Mouse (Mus musculus): ENCODE data around the gene Jak1. TPM values are rescaled to one million over a fixed set of nuclear protein-coding genes. Genes with fewer than 3 reads are reported as not detected.

Gene Jak1
- polyA plus RNA-seq, 1 experiment from 2014 or later = 61.3 TPM

- no peaks in the 10 kb centered on the region for H3K27me3 ChIP-seq (ENCODE audit: control insufficient read depth, insufficient read depth, low read length)
- WGBS = 82% methylated on average over 2 of the region's 2 CpGs
- no peaks in the 10 kb centered on the region for H3K4me1 ChIP-seq (ENCODE audit: control insufficient read depth, insufficient read depth, low read length)
- H3K9ac ChIP-seq (ENCODE audit: low read length) = no peak overlapping the region
- H3K4me3 ChIP-seq (ENCODE audit: low read depth, low read length) = no peak overlapping the region
- H3K36me3 ChIP-seq (ENCODE audit: control insufficient read depth, insufficient read depth, low read length) = no peaks in the 10 kb centered on the region
- H3K27ac ChIP-seq (ENCODE audit: low read depth, low read length) = no peak overlapping the region
- no peaks in the 10 kb centered on the region for H3K9me3 ChIP-seq (ENCODE audit: control insufficient read depth, low read length)
- no peak overlapping the region for H3K4me2 ChIP-seq (ENCODE audit: low read depth)
- DNase-seq (ENCODE audit: low spot score) = no peak
- no peak for ATAC-seq (ENCODE audit: insufficient read depth, low FRiP score, low TSS enrichment)
These were observed 48.0 kb downstream of the Jak1 start for GRCm38 (mm10) chr4:101217026-101217540.

- no peaks in the 10 kb centered on the region for H3K4me1 ChIP-seq (ENCODE audit: control insufficient read depth, insufficient read depth, low read length)
- WGBS = 93% methylated on average over 4 of the region's 4 CpGs
- no peak overlapping the region for H3K27ac ChIP-seq (ENCODE audit: low read depth, low read length)
These were observed 48.8 kb downstream of the Jak1 start for GRCm38 (mm10) chr4:101216286-101216685.

GRCm38 (mm10) chr4:101213477-101213876 lies 51.6 kb downstream of the Jak1 start:
- no peak for DNase-seq (ENCODE audit: low spot score)
- 91% methylated on average over 2 of the region's 2 CpGs for WGBS
- no peaks in the 10 kb centered on the region for H3K36me3 ChIP-seq (ENCODE audit: control insufficient read depth, insufficient read depth, low read length)
- H3K4me1 ChIP-seq (ENCODE audit: control insufficient read depth, insufficient read depth, low read length) = no peaks in the 10 kb centered on the region
- no peak for ATAC-seq (ENCODE audit: insufficient read depth, low FRiP score, low TSS enrichment)
- H3K4me2 ChIP-seq (ENCODE audit: low read depth) = no peak overlapping the region
- no peaks in the 10 kb centered on the region for H3K27me3 ChIP-seq (ENCODE audit: control insufficient read depth, insufficient read depth, low read length)
- no peak overlapping the region for H3K9ac ChIP-seq (ENCODE audit: low read length)
- no peaks in the 10 kb centered on the region for H3K9me3 ChIP-seq (ENCODE audit: control insufficient read depth, low read length)
- no peak overlapping the region for H3K4me3 ChIP-seq (ENCODE audit: low read depth, low read length)
- no peak overlapping the region for H3K27ac ChIP-seq (ENCODE audit: low read depth, low read length)

More at GRCm38 (mm10) chr4:101216286-101216685, 48.8 kb downstream of the Jak1 start:
- no peak for ATAC-seq (ENCODE audit: insufficient read depth, low FRiP score, low TSS enrichment)
- no peaks in the 10 kb centered on the region for H3K27me3 ChIP-seq (ENCODE audit: control insufficient read depth, insufficient read depth, low read length)
- no peaks in the 10 kb centered on the region for H3K36me3 ChIP-seq (ENCODE audit: control insufficient read depth, insufficient read depth, low read length)
- no peaks in the 10 kb centered on the region for H3K9me3 ChIP-seq (ENCODE audit: control insufficient read depth, low read length)
- no peak overlapping the region for H3K4me3 ChIP-seq (ENCODE audit: low read depth, low read length)
- no peak for DNase-seq (ENCODE audit: low spot score)
- no peak overlapping the region for H3K9ac ChIP-seq (ENCODE audit: low read length)
- no peak overlapping the region for H3K4me2 ChIP-seq (ENCODE audit: low read depth)

DNA sequence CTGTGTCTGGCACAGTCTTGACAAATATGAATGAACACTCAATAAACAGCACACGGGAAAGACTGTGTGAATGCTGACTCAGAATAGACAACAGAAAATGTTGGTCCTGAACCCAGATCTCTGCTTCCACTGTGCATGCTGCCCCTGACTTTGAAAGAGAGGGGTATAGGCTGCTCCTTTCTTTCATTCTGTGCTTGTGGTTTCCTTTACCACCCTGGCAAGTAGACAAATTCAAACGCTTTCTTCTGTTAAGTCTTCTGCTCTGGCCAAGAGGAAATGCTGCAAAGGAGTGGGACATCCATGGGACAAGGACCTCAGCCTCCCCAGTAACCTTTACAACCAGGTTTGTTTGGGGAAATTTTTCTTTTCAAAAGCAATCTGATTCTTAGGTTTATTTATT lies 57.6 kb downstream of the Jak1 start:
- Histone ChIP-seq H3K9ac (ENCODE audit: low read length) (no peak overlapping the region), H3K36me3 (ENCODE audit: control insufficient read depth, insufficient read depth, low read length) (no peaks in the 10 kb centered on the region)
- 77% methylated on average over 2 of the region's 2 CpGs for WGBS

GRCm38 (mm10) chr4:101203518-101203917 lies 61.6 kb downstream of the Jak1 start:
- no peak for DNase-seq (ENCODE audit: low spot score)
- no peaks in the 10 kb centered on the region for H3K36me3 ChIP-seq (ENCODE audit: control insufficient read depth, insufficient read depth, low read length)
- H3K4me1 ChIP-seq (ENCODE audit: control insufficient read depth, insufficient read depth, low read length) = no peaks in the 10 kb centered on the region
- no peak overlapping the region for H3K4me3 ChIP-seq (ENCODE audit: low read depth, low read length)
- no peak overlapping the region for H3K9ac ChIP-seq (ENCODE audit: low read length)
- WGBS = 94% methylated on average over 1 of the region's 1 CpGs
- ATAC-seq (ENCODE audit: insufficient read depth, low FRiP score, low TSS enrichment) = no peak
- H3K4me2 ChIP-seq (ENCODE audit: low read depth) = no peak overlapping the region
- H3K9me3 ChIP-seq (ENCODE audit: control insufficient read depth, low read length) = no peaks in the 10 kb centered on the region
- H3K27me3 ChIP-seq (ENCODE audit: control insufficient read depth, insufficient read depth, low read length) = no peaks in the 10 kb centered on the region
- H3K27ac ChIP-seq (ENCODE audit: low read depth, low read length) = no peak overlapping the region

More for the DNA sequence above, 57.6 kb downstream of the Jak1 start:
- DNase-seq (ENCODE audit: low spot score) (no peak), ATAC-seq (ENCODE audit: insufficient read depth, low FRiP score, low TSS enrichment) (no peak)
- no peaks in the 10 kb centered on the region for H3K9me3 ChIP-seq (ENCODE audit: control insufficient read depth, low read length)
- H3K4me2 ChIP-seq (ENCODE audit: low read depth) = no peak overlapping the region
- H3K27ac ChIP-seq (ENCODE audit: low read depth, low read length) = no peak overlapping the region
- H3K27me3 ChIP-seq (ENCODE audit: control insufficient read depth, insufficient read depth, low read length) = no peaks in the 10 kb centered on the region
- H3K4me3 ChIP-seq (ENCODE audit: low read depth, low read length) = no peak overlapping the region
- no peaks in the 10 kb centered on the region for H3K4me1 ChIP-seq (ENCODE audit: control insufficient read depth, insufficient read depth, low read length)

DNA sequence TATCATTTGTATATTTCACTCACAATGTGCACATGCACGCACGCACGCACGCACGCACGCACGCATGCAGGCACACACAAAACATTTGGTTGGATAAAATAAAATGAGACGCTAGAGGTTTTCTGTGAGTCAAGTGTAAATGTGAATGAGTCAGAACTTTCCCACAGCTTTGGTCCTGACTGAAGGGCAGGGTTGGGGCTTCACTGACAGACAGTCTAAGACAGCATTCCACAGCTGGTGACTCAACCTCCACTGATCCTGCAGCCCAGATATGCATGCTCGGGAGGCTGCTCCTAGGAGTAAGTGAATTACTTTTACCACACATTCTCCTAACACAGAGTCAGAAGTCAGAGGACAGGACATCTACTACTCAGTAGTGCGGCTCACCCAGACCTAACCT lies 62.5 kb downstream of the Jak1 start:
- 96% methylated on average over 10 of the region's 10 CpGs for WGBS
- Histone ChIP-seq H3K9me3 (ENCODE audit: control insufficient read depth, low read length) (no peaks in the 10 kb centered on the region), H3K27ac (ENCODE audit: low read depth, low read length) (no peak overlapping the region)

DNA sequence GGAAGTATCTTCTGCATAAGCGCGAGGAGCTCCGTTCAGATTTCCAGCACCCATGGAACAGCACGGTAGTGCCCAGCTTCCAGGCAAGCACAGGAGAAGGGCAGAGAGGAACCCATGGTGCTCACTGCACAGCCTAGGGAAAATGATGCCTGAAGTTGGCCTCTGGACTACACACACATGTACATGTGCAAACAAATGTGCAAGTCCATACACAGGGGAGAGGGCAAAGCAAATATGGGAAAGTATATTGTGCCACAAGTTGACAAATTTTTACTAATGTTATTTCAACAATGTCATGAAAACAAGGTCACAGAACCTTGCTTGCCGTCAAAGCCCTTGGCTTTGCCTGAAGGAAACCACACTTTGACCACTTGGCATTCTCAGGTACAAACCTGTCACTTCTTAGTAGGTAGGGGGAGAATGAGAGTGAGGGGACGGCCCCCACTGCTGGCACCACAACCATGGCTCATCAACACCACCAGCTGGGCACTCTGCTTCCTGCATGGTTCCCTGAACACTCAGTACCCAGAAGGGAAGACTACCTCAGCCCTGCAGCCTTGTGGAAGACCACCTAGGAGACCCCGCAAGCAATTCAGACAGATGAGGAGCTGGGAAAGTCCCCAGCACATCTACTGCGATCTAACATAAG lies 65.5 kb downstream of the Jak1 start:
- ATAC-seq (ENCODE audit: insufficient read depth, low FRiP score, low TSS enrichment) = no peak
- no peaks in the 10 kb centered on the region for H3K9me3 ChIP-seq (ENCODE audit: control insufficient read depth, low read length)
- WGBS = 91% methylated on average over 8 of the region's 8 CpGs
- H3K27me3 ChIP-seq (ENCODE audit: control insufficient read depth, insufficient read depth, low read length) = no peaks in the 10 kb centered on the region
- no peak overlapping the region for H3K27ac ChIP-seq (ENCODE audit: low read depth, low read length)
- no peaks in the 10 kb centered on the region for H3K36me3 ChIP-seq (ENCODE audit: control insufficient read depth, insufficient read depth, low read length)
- H3K9ac ChIP-seq (ENCODE audit: low read length) = no peak overlapping the region
- no peak overlapping the region for H3K4me3 ChIP-seq (ENCODE audit: low read depth, low read length)
- H3K4me1 ChIP-seq (ENCODE audit: control insufficient read depth, insufficient read depth, low read length) = no peaks in the 10 kb centered on the region
- no peak for DNase-seq (ENCODE audit: low spot score)
- no peak overlapping the region for H3K4me2 ChIP-seq (ENCODE audit: low read depth)

More for the DNA sequence above, 62.5 kb downstream of the Jak1 start:
- H3K27me3 ChIP-seq (ENCODE audit: control insufficient read depth, insufficient read depth, low read length) = no peaks in the 10 kb centered on the region
- ATAC-seq (ENCODE audit: insufficient read depth, low FRiP score, low TSS enrichment) = no peak
- H3K4me3 ChIP-seq (ENCODE audit: low read depth, low read length) = no peak overlapping the region
- no peak for DNase-seq (ENCODE audit: low spot score)
- no peak overlapping the region for H3K4me2 ChIP-seq (ENCODE audit: low read depth)
- H3K9ac ChIP-seq (ENCODE audit: low read length) = no peak overlapping the region
- H3K36me3 ChIP-seq (ENCODE audit: control insufficient read depth, insufficient read depth, low read length) = no peaks in the 10 kb centered on the region
- no peaks in the 10 kb centered on the region for H3K4me1 ChIP-seq (ENCODE audit: control insufficient read depth, insufficient read depth, low read length)

- Histone ChIP-seq H3K9ac (ENCODE audit: low read length) (no peak overlapping the region), H3K4me2 (ENCODE audit: low read depth) (no peak overlapping the region), H3K4me1 (ENCODE audit: control insufficient read depth, insufficient read depth, low read length) (no peaks in the 10 kb centered on the region), H3K27ac (ENCODE audit: low read depth, low read length) (no peak overlapping the region), H3K9me3 (ENCODE audit: control insufficient read depth, low read length) (no peaks in the 10 kb centered on the region), H3K27me3 (ENCODE audit: control insufficient read depth, insufficient read depth, low read length) (no peaks in the 10 kb centered on the region), H3K36me3 (ENCODE audit: control insufficient read depth, insufficient read depth, low read length) (no peaks in the 10 kb centered on the region), H3K4me3 (ENCODE audit: low read depth, low read length) (no peak overlapping the region)
- WGBS = 72% methylated on average over 2 of the region's 2 CpGs
- ATAC-seq (ENCODE audit: insufficient read depth, low FRiP score, low TSS enrichment) (no peak), DNase-seq (ENCODE audit: low spot score) (no peak)
These were observed 66.7 kb downstream of the Jak1 start for GRCm38 (mm10) chr4:101198333-101198732.

DNA sequence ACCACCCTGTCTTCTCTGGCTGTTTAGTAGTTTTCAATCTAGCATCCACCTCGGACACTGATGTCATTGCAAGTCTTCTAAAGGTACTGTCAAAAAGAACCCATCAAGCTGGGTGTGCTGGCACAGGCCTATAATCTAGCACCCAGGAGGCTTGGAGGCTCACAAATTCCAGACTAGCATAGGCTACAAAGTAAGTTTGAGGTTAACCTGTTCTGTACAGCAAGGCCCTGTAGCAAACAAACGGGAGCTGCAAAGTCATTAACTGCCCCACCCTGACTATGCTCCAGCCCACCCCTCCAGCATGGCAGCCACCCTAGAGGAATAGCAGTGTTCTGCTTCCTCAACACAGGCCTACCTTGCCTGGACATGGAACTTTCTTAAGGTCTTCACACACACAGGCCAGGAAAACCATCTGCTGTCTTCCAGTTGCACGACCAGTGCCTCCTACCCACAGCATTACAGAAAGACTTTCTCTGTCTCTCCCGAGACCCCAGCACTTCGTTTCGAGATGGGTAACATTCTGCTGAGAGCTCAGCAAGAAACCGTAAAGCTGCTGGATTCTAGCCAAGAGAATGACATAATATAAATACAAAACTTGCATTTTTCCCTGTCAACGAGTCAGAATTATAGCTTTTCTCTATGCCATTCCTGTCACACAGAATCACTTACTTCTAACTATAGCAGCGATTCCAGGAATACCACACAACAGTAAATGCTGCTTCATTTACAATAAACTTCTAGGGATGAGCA lies 67.5 kb downstream of the Jak1 start:
- H3K4me3 ChIP-seq (ENCODE audit: low read depth, low read length) = no peak overlapping the region
- ATAC-seq (ENCODE audit: insufficient read depth, low FRiP score, low TSS enrichment) (no peak), DNase-seq (ENCODE audit: low spot score) (no peak)
- no peak overlapping the region for H3K27ac ChIP-seq (ENCODE audit: low read depth, low read length)
- no peaks in the 10 kb centered on the region for H3K36me3 ChIP-seq (ENCODE audit: control insufficient read depth, insufficient read depth, low read length)
- no peaks in the 10 kb centered on the region for H3K27me3 ChIP-seq (ENCODE audit: control insufficient read depth, insufficient read depth, low read length)
- no peaks in the 10 kb centered on the region for H3K4me1 ChIP-seq (ENCODE audit: control insufficient read depth, insufficient read depth, low read length)
- no peaks in the 10 kb centered on the region for H3K9me3 ChIP-seq (ENCODE audit: control insufficient read depth, low read length)
- H3K9ac ChIP-seq (ENCODE audit: low read length) = no peak overlapping the region
- WGBS = 78% methylated on average over 9 of the region's 9 CpGs
- H3K4me2 ChIP-seq (ENCODE audit: low read depth) = no peak overlapping the region
